Mouse (Mus musculus) CH12.LX (cell line): Measurements from ENCODE around the gene Mapkbp1. TPM values are rescaled to one million over a fixed set of nuclear protein-coding genes. Genes with fewer than 3 reads are reported as not detected.

ENCODE experiments used
- DNase-seq: peaks from one replicate; pipeline ENCODE4 v3.0.0-alpha.2; 2013; ENCODE audit errors: extremely low read depth
- H3K27ac ChIP-seq: 2 replicates; pipeline ENCODE4 v1.5.1; 2012; ENCODE audit warnings: low read depth, mild to moderate bottlenecking, control low read depth, moderate library complexity; ENCODE audit not compliant: insufficient read depth
- H3K27me3 ChIP-seq: replicated peaks from 2 replicates; pipeline ENCODE3; 2012; ENCODE audit warnings: inconsistent platforms
- H3K36me3 ChIP-seq, 2 experiments: replicated peaks in 1 of 2; 2 replicates each; pipeline versions ENCODE3 to v1.6.1; 2012; ENCODE audit warnings: inconsistent platforms in 1 of 2, low read length in 1 of 2, mild to moderate bottlenecking in 1 of 2, mixed read lengths in 1 of 2, moderate library complexity in 1 of 2; ENCODE audit not compliant: control insufficient read depth in 1 of 2, insufficient read depth in 1 of 2
- H3K4me1 ChIP-seq, 2 experiments: 2 replicates each; pipeline ENCODE4 v1.6.1; 2012; ENCODE audit warnings: inconsistent platforms in 1 of 2, moderate library complexity in 1 of 2; ENCODE audit not compliant: insufficient read depth in 2 of 2, control insufficient read depth in 1 of 2
- H3K4me2 ChIP-seq: 2 replicates; pipeline ENCODE4 v1.6.1; 2012; ENCODE audit warnings: low read depth, mild to moderate bottlenecking, control low read depth; ENCODE audit not compliant: poor library complexity, insufficient read depth, severe bottlenecking
- H3K4me3 ChIP-seq, 3 experiments: fragments of 150-350 bp in 1 of 3; sonication (generic) in 1 of 3; replicated peaks in 1 of 3; 2 replicates each; pipeline versions ENCODE3 to v1.5.1; 2011 to 2012; ENCODE audit warnings: low read depth in 2 of 3, low read length in 2 of 3, mild to moderate bottlenecking in 2 of 3, moderate library complexity in 2 of 3, control low read depth in 1 of 3, improper control_type of control experiment in 1 of 3, inconsistent platforms in 1 of 3, mixed read lengths in 1 of 3; ENCODE audit not compliant: poor library complexity in 1 of 3
- H3K79me2 ChIP-seq: replicated peaks from 2 replicates; pipeline ENCODE4 v1.6.1; 2012; ENCODE audit warnings: mild to moderate bottlenecking, moderate library complexity; ENCODE audit not compliant: control insufficient read depth, poor library complexity, insufficient read depth, severe bottlenecking; ENCODE audit errors: extremely low read depth
- H3K9ac ChIP-seq: 2 replicates; pipeline ENCODE4 v1.6.1; 2012; ENCODE audit warnings: low read depth, mild to moderate bottlenecking, control low read depth, moderate library complexity; ENCODE audit not compliant: insufficient read depth
- H3K9me3 ChIP-seq: replicated peaks from 2 replicates; pipeline ENCODE3; 2012; ENCODE audit warnings: low read length, inconsistent platforms, mixed read lengths
- BHLHE40 ChIP-seq: IDR thresholded peaks from 2 replicates; pipeline ENCODE4 v1.6.1; 2011; ENCODE audit warnings: mild to moderate bottlenecking, low read depth, low read length, improper control_type of control experiment
- ELF1 ChIP-seq: IDR thresholded peaks from 2 replicates; pipeline ENCODE4 v1.6.1; 2014; ENCODE audit warnings: low read depth, mild to moderate bottlenecking, inconsistent platforms, low read length, improper control_type of control experiment
- GABPA ChIP-seq: IDR thresholded peaks from 2 replicates; pipeline ENCODE4 v1.6.1; 2012; ENCODE audit warnings: low read depth, low read length, improper control_type of control experiment, inconsistent platforms; ENCODE audit not compliant: insufficient replicate concordance
- HCFC1 ChIP-seq: IDR thresholded peaks from 2 replicates; pipeline ENCODE4 v1.6.1; 2012; ENCODE audit warnings: low read depth, mild to moderate bottlenecking, inconsistent platforms, low read length, improper control_type of control experiment
- IRF4 ChIP-seq: IDR thresholded peaks from 2 replicates; pipeline ENCODE4 v1.6.1; 2014; ENCODE audit warnings: low read depth, mild to moderate bottlenecking, inconsistent platforms, low read length, improper control_type of control experiment
- JUN ChIP-seq: IDR thresholded peaks from 2 replicates; pipeline ENCODE4 v1.6.1; 2011; ENCODE audit warnings: low read depth, mild to moderate bottlenecking, low read length, improper control_type of control experiment, moderate library complexity; ENCODE audit not compliant: insufficient read depth
- MAFK ChIP-seq: IDR thresholded peaks from 2 replicates; pipeline ENCODE4 v1.6.1; 2011; ENCODE audit warnings: low read length, improper control_type of control experiment; ENCODE audit not compliant: insufficient replicate concordance
- MEF2A ChIP-seq: IDR thresholded peaks from 2 replicates; pipeline ENCODE4 v1.6.1; 2014; ENCODE audit warnings: low read depth, mild to moderate bottlenecking, inconsistent platforms, low read length, improper control_type of control experiment, borderline replicate concordance
- NELFE ChIP-seq: IDR thresholded peaks from 2 replicates; pipeline ENCODE4 v1.6.1; 2011; ENCODE audit warnings: low read depth, low read length, improper control_type of control experiment
- NRF1 ChIP-seq: IDR thresholded peaks from 2 replicates; pipeline ENCODE4 v1.6.1; 2014; ENCODE audit warnings: low read depth, mild to moderate bottlenecking, inconsistent platforms, low read length, improper control_type of control experiment, moderate library complexity
- POLR2A ChIP-seq: IDR thresholded peaks from 2 replicates; pipeline ENCODE4 v1.6.1; 2011; ENCODE audit warnings: low read depth, mild to moderate bottlenecking, improper control_type of control experiment, low read length
- POLR2AphosphoS2 ChIP-seq: IDR thresholded peaks from 2 replicates; pipeline ENCODE4 v1.6.1; 2011; ENCODE audit warnings: low read depth, low read length, improper control_type of control experiment
- RAD21 ChIP-seq: IDR thresholded peaks from 2 replicates; pipeline ENCODE4 v1.6.1; 2011; ENCODE audit warnings: low read depth, mild to moderate bottlenecking, low read length, improper control_type of control experiment, moderate library complexity
- TBP ChIP-seq: conservative IDR thresholded peaks from 2 replicates; pipeline ENCODE4 v1.6.1; 2011; ENCODE audit warnings: low read depth, low read length, improper control_type of control experiment
- USF2 ChIP-seq: conservative IDR thresholded peaks from 2 replicates; pipeline ENCODE4 v1.6.1; 2011; ENCODE audit warnings: low read depth, low read length, improper control_type of control experiment
- ZMIZ1 ChIP-seq: IDR thresholded peaks from 2 replicates; pipeline ENCODE4 v1.6.1; 2012; ENCODE audit warnings: low read depth, mild to moderate bottlenecking, inconsistent platforms, low read length, improper control_type of control experiment
- dilution Hi-C: fragments of 300-500 bp; cut with MboI; formaldehyde crosslinking; loops from 2 replicates; pipeline ENCODE4 v1.14.3; 2020; ENCODE audit warnings: low sequenced_read_pairs; ENCODE audit not compliant: extremely low pct_unique_long_range_greater_than_20kb, extremely low pct_ligation_motif_present
- in situ Hi-C: fragments of 300-500 bp; cut with MboI; formaldehyde crosslinking; loops from 3 replicates; pipeline ENCODE4 v1.14.3; 2019; ENCODE audit warnings: low sequenced_read_pairs, low pct_ligation_motif_present, low pct_unique_long_range_greater_than_20kb, mixed read lengths
- polyA plus RNA-seq: library from polyadenylated mRNA; unstranded; fragments of >175 nt; gene quantifications from 2 replicates; pipeline ENCODE4 v1.2.1, GENCODE M21; 2012; ENCODE audit warnings: low read depth; ENCODE audit not compliant: insufficient read length
- total RNA-seq, 2 experiments: library from RNA; depleted of rRNA; stranded (reverse); fragments of 300-350 nt in 1 of 2; fragments of >200 nt in 1 of 2; gene quantifications; 2 replicates each; pipeline ENCODE4 v1.2.3; 2012 to 2014

The Mapkbp1 gene
- total and polyA plus RNA-seq, 3 experiments, result 1.9 to 7.0 (median 4.3) TPM

- Histone ChIP-seq H3K79me2 (no peaks in the 10 kb centered on the region), H3K4me2 (no peak overlapping the region), H3K27ac (no peak overlapping the region), H3K27me3 (peaks cover 42% of the 10 kb centered on the region), H3K36me3 (no peaks in the 10 kb centered on the region), H3K9me3 (no peaks in the 10 kb centered on the region), H3K9ac (no peak overlapping the region), H3K4me3 (no peak overlapping the region)
- dilution Hi-C loops, result no loop called here
- in situ Hi-C loops, result no loop called here
- TF ChIP-seq NELFE (no peak), JUN (no peak), RAD21 (no peak), POLR2AphosphoS2 (no peak), MAFK (no peak), TBP (no peak), ELF1 (no peak), MEF2A (no peak), HCFC1 (no peak), GABPA (no peak), IRF4 (no peak)
- TF ChIP-seq, all 38 proteins: peak for 0
- no peak for DNase-seq
- H3K4me1 ChIP-seq, result no peaks in the 10 kb centered on the region
Observed at GRCm38 (mm10) chr2:120060651-120061050, 88.2 kb downstream of the Mapkbp1 start.

- H3K9ac ChIP-seq, result no peak overlapping the region
- no peaks in the 10 kb centered on the region for H3K9me3 ChIP-seq
- no peaks in the 10 kb centered on the region for H3K4me1 ChIP-seq
- no peaks in the 10 kb centered on the region for H3K79me2 ChIP-seq
- no peak overlapping the region for H3K4me3 ChIP-seq
- dilution Hi-C loops, result no loop called here
- DNase-seq, result no peak
- no peaks in the 10 kb centered on the region for H3K36me3 ChIP-seq
- H3K27me3 ChIP-seq, result peaks cover 41% of the 10 kb centered on the region
- H3K27ac ChIP-seq, result no peak overlapping the region
- no peak for TF ChIP-seq IRF4
- no peak for TF ChIP-seq USF2
- TF ChIP-seq BHLHE40, result no peak
- TF ChIP-seq ZMIZ1, result no peak
- TF ChIP-seq JUN, result no peak
- no peak for TF ChIP-seq NRF1
- TF ChIP-seq POLR2A, result no peak
- no peak for TF ChIP-seq HCFC1
- in situ Hi-C loops, result no loop called here
- no peak overlapping the region for H3K4me2 ChIP-seq
Observed at GRCm38 (mm10) chr2:120062248-120062647, 89.7 kb downstream of the Mapkbp1 start.
